Mouse (Mus musculus): ENCODE results near the gene Blmh.

The Blmh gene

DNA sequence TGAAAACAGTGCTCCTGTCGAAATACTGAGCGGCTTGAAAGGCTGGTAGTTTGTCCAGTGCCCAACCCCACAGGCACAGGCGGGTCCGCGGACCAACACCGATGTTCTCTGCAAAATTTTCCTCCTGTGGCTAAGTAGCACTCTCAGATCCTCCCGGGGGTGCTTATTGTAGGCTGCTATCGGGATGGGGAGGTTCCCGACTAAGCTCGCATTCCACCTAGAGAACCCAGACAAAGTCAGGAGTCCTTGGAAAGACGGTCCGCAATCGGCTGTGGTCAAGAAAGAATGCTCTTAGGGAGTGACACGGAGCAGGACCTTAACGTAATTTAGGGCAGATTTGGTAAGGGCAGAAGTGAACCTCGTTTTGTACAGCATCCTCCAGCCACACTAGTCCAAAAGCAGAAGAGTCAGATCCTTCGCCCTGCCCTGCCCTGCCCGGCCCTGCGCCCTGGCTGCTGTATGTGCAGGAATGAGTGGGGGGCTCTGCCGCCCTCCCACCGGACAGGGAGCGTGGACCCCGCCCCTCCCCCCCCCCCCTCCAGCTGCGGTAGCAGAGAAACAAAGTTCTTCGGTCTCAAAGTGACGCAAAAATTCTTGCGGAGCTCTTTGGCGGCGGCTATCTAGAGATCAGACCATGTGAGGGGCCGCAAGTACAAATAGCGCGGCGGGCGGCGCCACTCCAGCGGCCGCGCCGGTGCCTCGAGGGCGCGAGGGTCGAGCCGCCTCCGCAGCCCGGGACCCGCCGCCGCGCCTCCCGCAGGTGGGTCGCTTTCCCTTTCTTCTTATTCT, 73.5 kb downstream of the Blmh start, which contains the start of gene Slc6a4:
Slc6a4 (plus strand) TSS at position 688 of the 789 bp plus-strand sequence.
- in situ Hi-C loops (cut with MseI, MboI) = loop anchor here (5.0 kb wide), 2 partner anchors 84 to 94 kb away; no protein-coding TSS in a partner anchor

- in situ Hi-C loops (cut with MseI, MboI) = loop anchor here (5.0 kb wide), 2 partner anchors 84 to 94 kb away; no protein-coding TSS in a partner anchor
These were observed 74.2 kb downstream of the Blmh start for GRCm38 (mm10) chr11:76998705-76999226.

DNA sequence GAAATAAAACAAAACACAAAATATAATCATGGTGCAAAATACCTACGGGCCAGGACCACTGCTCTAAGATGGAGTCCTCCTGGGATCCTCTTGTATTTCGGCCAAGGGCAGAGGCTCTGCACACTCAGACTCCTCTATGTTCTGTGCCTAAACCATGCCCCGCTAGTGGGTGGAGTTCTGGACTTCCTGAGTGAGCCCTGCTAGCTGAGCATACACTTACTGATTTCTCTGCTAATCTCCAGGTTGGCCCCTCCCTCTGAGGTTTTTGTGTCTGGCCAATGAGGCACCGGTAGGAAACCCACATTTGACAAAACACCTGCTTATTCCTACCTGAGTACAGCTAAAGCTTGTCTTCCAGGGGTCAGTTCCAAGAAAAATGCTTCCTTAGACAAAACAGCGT, 76.1 kb downstream of the Blmh start:
- in situ Hi-C loops (cut with MseI, MboI) = no loop called here

- in situ Hi-C loops (cut with MseI, MboI) = no loop called here
These were observed 77.8 kb downstream of the Blmh start for GRCm38 (mm10) chr11:77002361-77002760.

- in situ Hi-C loops (cut with MseI, MboI) = no loop called here
These were observed 81.3 kb downstream of the Blmh start for GRCm38 (mm10) chr11:77005881-77006280.

- in situ Hi-C loops (cut with MseI, MboI) = no loop called here
These were observed 82.0 kb downstream of the Blmh start for GRCm38 (mm10) chr11:77006616-77007015.

DNA sequence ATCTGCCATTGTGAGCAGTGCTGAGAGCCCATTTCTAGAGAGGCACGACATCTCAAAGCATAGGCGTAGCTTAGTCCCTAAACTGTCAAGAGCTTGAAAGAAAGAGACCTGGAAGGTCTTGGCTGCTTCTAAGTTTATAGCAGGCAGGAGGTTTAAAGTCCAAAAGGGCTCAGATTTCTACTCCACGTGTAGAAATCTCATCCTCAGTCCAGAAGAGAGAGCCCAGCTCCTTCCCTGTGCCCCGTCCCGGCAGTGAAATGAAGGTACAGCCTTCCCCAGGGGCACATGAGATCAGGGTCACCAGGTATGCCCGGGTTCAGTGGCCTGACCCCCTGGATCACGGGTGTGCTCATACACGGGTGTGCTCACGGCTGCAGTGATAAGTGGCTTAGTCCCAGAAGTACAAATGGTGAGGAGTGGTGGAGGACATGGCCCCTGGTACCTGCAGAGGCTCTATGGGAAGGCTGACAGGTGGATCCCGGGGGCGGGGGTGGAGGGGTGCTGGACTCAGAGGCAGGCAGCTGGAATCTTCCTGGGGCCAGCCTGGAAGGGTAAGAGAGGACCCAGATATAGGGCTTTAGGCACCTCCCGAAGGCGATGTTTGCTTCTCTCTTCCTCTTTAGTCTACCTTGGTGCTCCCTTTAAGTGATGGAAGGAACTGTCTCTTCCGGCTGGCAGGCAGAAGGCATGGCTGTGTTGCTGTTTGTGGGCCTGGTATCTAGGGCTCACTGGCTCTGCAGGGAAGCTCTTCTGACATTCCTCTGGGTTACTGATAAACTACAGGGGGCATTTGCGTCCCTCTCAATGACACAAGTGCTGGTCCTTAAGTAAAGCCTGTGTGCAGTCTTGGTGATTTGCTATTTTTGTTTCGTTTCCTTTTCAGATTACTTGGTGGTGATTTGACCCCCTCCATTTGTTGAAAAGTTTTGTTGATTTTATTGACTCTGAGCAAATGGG, 84.7 kb downstream of the Blmh start:
- in situ Hi-C loops (cut with MseI, MboI) = no loop called here

- in situ Hi-C loops (cut with MseI, MboI) = no loop called here
These were observed 86.3 kb downstream of the Blmh start for GRCm38 (mm10) chr11:77010762-77011475.

DNA sequence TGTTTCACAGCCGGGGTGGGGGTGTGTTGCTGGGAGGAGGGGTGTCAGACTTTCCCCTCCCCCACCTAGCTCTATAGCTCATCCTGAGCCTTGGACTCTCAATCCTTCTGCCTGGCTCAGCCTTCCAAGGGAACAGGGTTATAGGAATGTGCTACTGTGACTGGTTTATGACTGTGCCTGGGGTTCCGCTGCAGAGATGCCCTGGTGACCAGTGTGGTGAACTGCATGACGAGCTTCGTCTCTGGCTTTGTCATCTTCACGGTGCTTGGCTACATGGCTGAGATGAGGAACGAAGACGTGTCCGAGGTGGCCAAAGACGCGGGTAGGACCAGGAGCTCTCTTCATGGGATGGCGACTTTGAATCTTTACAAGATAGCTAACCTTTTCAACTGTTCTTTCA, 93.4 kb downstream of the Blmh start:
- in situ Hi-C loops (cut with MseI, MboI) = no loop called here

DNA sequence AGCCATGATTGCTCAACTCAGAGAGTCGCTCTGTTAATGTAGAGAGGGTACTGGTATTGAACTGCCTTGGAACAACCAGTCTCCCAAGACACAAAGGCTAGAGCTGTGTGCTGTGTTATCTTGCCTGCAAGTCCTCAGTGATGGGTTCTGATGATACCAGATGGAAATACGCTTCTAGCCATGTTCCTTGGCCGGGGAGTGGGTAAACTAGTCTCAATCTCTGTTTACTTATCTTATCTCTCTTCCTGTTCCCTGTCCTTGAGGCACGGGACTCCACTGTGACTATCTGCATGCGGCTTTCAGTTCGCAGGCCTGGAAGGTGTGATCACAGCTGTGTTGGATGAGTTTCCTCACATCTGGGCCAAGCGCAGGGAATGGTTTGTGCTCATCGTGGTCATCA, 94.9 kb downstream of the Blmh start:
- in situ Hi-C loops (cut with MseI, MboI) = no loop called here

GRCm38 (mm10) chr11:77021749-77022396, 97.3 kb downstream of the Blmh start:
- in situ Hi-C loops (cut with MseI, MboI) = no loop called here

DNA sequence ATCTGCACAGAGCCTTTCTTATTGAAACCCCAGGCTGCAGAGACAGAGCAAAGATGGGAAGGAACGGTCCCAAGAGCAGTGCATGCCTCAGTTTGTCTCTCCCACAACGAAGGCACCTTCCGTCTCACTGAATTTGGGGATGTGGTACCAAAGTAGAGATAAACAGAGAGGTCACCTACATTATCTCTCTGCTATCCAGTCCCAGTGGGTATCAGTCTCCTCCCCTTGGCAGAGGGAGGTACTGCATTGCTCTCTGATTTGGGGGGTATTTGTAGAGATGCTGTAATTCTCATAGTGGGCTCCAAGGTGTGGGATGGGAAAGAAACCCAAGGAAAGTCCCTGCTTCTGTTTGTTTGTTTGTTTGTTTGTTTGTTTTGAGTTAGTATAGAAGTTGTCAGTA, 102.0 kb downstream of the Blmh start:
- in situ Hi-C loops (cut with MseI, MboI) = no loop called here

DNA sequence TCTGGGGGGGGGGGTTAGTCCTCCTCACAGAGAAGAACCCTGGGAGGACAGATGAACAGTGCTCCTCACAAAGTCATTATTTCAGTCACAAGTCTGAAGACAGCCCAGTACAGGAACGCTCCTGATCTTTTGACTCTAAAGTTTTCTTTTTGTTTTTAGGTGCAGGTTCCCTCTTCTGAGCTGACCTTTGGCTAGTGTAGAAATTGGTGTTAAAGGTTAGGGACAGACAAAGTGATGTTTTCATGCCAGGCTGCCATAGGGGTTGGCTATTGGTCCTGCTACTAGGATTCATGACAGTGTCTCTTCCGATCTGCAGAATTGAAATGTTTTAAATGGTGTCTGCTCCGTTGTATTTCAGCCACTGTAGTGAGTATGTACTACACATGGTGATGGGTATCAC, 103.5 kb downstream of the Blmh start:
- in situ Hi-C loops (cut with MseI, MboI) = no loop called here

GRCm38 (mm10) chr11:77031151-77031934, 106.7 kb downstream of the Blmh start:
- in situ Hi-C loops (cut with MseI, MboI) = no loop called here

All from mouse trophoblast stem cell (cell line).